Mouse (Mus musculus) liver, embryonic 14.5 days (tissue): ENCODE data around the gene Actn1. TPM values are rescaled to one million over a fixed set of nuclear protein-coding genes. Genes with fewer than 3 reads are reported as not detected.
A peak's percentile ranks its signal among the peaks of the same experiment; 100 is the strongest.

ENCODE experiments used
- ATAC-seq: fragments of 200-750 bp; cut with Nextera tagmentation; 2 replicates; pipeline ENCODE4 v1.8.0; 2017; ENCODE audit warnings: moderate number of reproducible peaks, mild to moderate bottlenecking, moderate library complexity; ENCODE audit not compliant: insufficient read depth
- DNase-seq, 3 experiments: peaks; one replicate each; pipeline ENCODE4 v3.0.0-alpha.2; 2012 to 2013; ENCODE audit warnings: low read depth in 3 of 3, low spot score in 3 of 3
- H3K27ac ChIP-seq: fragments of 300-500 bp; sonication (generic); 2 replicates; pipeline ENCODE4 v1.5.1; 2014; ENCODE audit warnings: moderate library complexity, mild to moderate bottlenecking, control low read depth, inconsistent platforms
- H3K27me3 ChIP-seq: fragments of 300-500 bp; sonication (generic); 2 replicates; pipeline ENCODE4 v1.6.1; 2014; ENCODE audit warnings: mild to moderate bottlenecking, low read length, moderate library complexity; ENCODE audit not compliant: control insufficient read depth, insufficient read depth
- H3K36me3 ChIP-seq: fragments of 300-500 bp; sonication (generic); replicated peaks from 2 replicates; pipeline ENCODE4 v1.6.1; 2014; ENCODE audit warnings: low read depth; ENCODE audit not compliant: control insufficient read depth, insufficient read depth
- H3K4me1 ChIP-seq, 2 experiments: fragments of 200-500 bp in 1 of 2; fragments of 300-500 bp in 1 of 2; sonication (generic) in 1 of 2; replicated peaks; 2 replicates each; pipeline ENCODE4 v1.6.1; 2012 to 2014; ENCODE audit warnings: antibody characterized with exemption in 1 of 2, inconsistent platforms in 1 of 2, low read length in 1 of 2; ENCODE audit not compliant: control insufficient read depth in 2 of 2, insufficient read depth in 2 of 2
- H3K4me2 ChIP-seq: fragments of 300-500 bp; sonication (generic); 2 replicates; pipeline ENCODE4 v1.6.1; 2014; ENCODE audit warnings: low read depth, mild to moderate bottlenecking, control low read depth, moderate library complexity
- H3K4me3 ChIP-seq, 2 experiments: fragments of 200-500 bp in 1 of 2; fragments of 300-500 bp in 1 of 2; sonication (generic) in 1 of 2; 2 replicates each; pipeline ENCODE4 v1.5.1; 2012 to 2014; ENCODE audit warnings: low read depth in 2 of 2, low read length in 2 of 2, mild to moderate bottlenecking in 2 of 2, control low read depth in 1 of 2, inconsistent platforms in 1 of 2, moderate library complexity in 1 of 2; ENCODE audit not compliant: insufficient read depth in 1 of 2
- H3K9ac ChIP-seq: fragments of 300-500 bp; sonication (generic); replicated peaks from 2 replicates; pipeline ENCODE4 v1.6.1; 2014; ENCODE audit warnings: mild to moderate bottlenecking, control low read depth, moderate library complexity
- H3K9me3 ChIP-seq: fragments of 300-500 bp; sonication (generic); 2 replicates; pipeline ENCODE4 v1.6.1; 2016; ENCODE audit warnings: low read length, mixed read lengths; ENCODE audit not compliant: control insufficient read depth
- CTCF ChIP-seq: IDR thresholded peaks from 2 replicates; pipeline ENCODE4 v1.5.1; 2016; ENCODE audit warnings: antibody characterized with exemption, low read depth, control low read depth
- EP300 ChIP-seq: IDR thresholded peaks from 2 replicates; pipeline ENCODE4 v1.6.1; 2016; ENCODE audit warnings: antibody characterized with exemption, low read depth
- whole genome bisulfite sequencing: fragments of 180-500 bp; shearing (Covaris S2); extraction: QIAGEN DNeasy Blood & Tissue Kit; methylation state at CpG from one replicate; pipeline ENCODE4 v1.1.7; 2014; ENCODE audit not compliant: insufficient replicate concordance; 5-methylcytosine and 5-hydroxymethylcytosine counted together
- polyA plus RNA-seq, 2 experiments: library from polyadenylated mRNA; depleted of rRNA in 1 of 2; stranded (reverse) in 1 of 2; unstranded in 1 of 2; fragments of >200 nt; fragmentation: Nextera tagmentation in 1 of 2; extraction: Ambion mirVana in 1 of 2; gene quantifications; 2 replicates each; pipeline versions ENCODE4 v1.2.1 to v1.2.3; 2012 to 2014

The Actn1 gene
- polyA plus RNA-seq, 2 experiments, result 5.6 to 14.0 TPM

- Histone ChIP-seq H3K4me1 (peaks cover 17 to 28% of the 10 kb centered on the region in 2 experiments), H3K27me3 (no peaks in the 10 kb centered on the region), H3K9me3 (no peaks in the 10 kb centered on the region), H3K36me3 (no peaks in the 10 kb centered on the region; the same call in 1 of the 2 replicates), H3K27ac (peak overlapping the region; percentile 70), H3K9ac (peak overlapping the region; percentile 27), H3K4me2 (peak overlapping the region; percentile 89), H3K4me3 (peak overlapping the region; percentile 67 to 73)
- peak; percentile 2; the same call in 1 of the 2 replicates for ATAC-seq
- DNase-seq, result no peak
- WGBS, result 57% methylated on average over 17 of the region's 17 CpGs
- TF ChIP-seq CTCF (no peak), EP300 (no peak)
These were observed 128.6 kb downstream of the Actn1 start for GRCm38 (mm10) chr12:80131359-80132249.

- WGBS, result 13% methylated on average over 6 of the region's 6 CpGs
- TF ChIP-seq CTCF (no peak), EP300 (no peak)
- H3K27ac ChIP-seq, result peak overlapping the region; percentile 70
These were observed 129.4 kb downstream of the Actn1 start for GRCm38 (mm10) chr12:80130558-80131358.

GRCm38 (mm10) chr12:80129531-80129930, 130.6 kb downstream of the Actn1 start:
- peaks cover 17 to 28% of the 10 kb centered on the region in 2 experiments for H3K4me1 ChIP-seq
- H3K27me3 ChIP-seq, result no peaks in the 10 kb centered on the region
- no peak overlapping the region for H3K4me3 ChIP-seq
- H3K9me3 ChIP-seq, result no peaks in the 10 kb centered on the region
- H3K4me2 ChIP-seq, result no peak overlapping the region
- no peak overlapping the region for H3K9ac ChIP-seq
- no peak for DNase-seq
- TF ChIP-seq EP300 (no peak), CTCF (peak; percentile 81)
- H3K27ac ChIP-seq, result no peak overlapping the region
- 84% methylated on average over 8 of the region's 8 CpGs for WGBS
- ATAC-seq, result no peak
- no peaks in the 10 kb centered on the region; the same call in 1 of the 2 replicates for H3K36me3 ChIP-seq

More at GRCm38 (mm10) chr12:80130558-80131358, 129.4 kb downstream of the Actn1 start:
- no peak for DNase-seq
- H3K27me3 ChIP-seq, result no peaks in the 10 kb centered on the region
- H3K36me3 ChIP-seq, result no peaks in the 10 kb centered on the region; the same call in 1 of the 2 replicates
- no peaks in the 10 kb centered on the region for H3K9me3 ChIP-seq
- H3K4me3 ChIP-seq, result peak overlapping the region in 1 of 2 experiments; percentile 8; a peak in 1 of 4 replicates
- peak overlapping the region; percentile 89 for H3K4me2 ChIP-seq
- peak; percentile 30 for ATAC-seq
- H3K4me1 ChIP-seq, result peaks cover 17 to 28% of the 10 kb centered on the region in 2 experiments
- H3K9ac ChIP-seq, result peak overlapping the region; percentile 46

GRCm38 (mm10) chr12:80127191-80127762, 132.9 kb downstream of the Actn1 start:
- Histone ChIP-seq H3K4me3 (no peak overlapping the region), H3K9me3 (no peaks in the 10 kb centered on the region), H3K27ac (no peak overlapping the region), H3K36me3 (no peaks in the 10 kb centered on the region; the same call in 1 of the 2 replicates), H3K27me3 (no peaks in the 10 kb centered on the region), H3K4me1 (peaks cover 17 to 34% of the 10 kb centered on the region in 2 experiments), H3K9ac (no peak overlapping the region), H3K4me2 (no peak overlapping the region)
- 71% methylated on average over 5 of the region's 5 CpGs for WGBS
- TF ChIP-seq CTCF (no peak), EP300 (no peak)
- DNase-seq (no peak), ATAC-seq (no peak)
